Mouse (Mus musculus): ENCODE measurements around the gene Gm14744. TPM values are rescaled to one million over a fixed set of nuclear protein-coding genes. Genes with fewer than 3 reads are reported as not detected.
"Not testable (repeated sequence)": the region's sequence is repeated elsewhere in the genome, so short reads cannot be mapped to it uniquely, and the experiment has no call there.

The Gm14744 gene
- polyA plus RNA-seq (2012; fragmentation: generic; extraction: Trizol): not detected

DNA sequence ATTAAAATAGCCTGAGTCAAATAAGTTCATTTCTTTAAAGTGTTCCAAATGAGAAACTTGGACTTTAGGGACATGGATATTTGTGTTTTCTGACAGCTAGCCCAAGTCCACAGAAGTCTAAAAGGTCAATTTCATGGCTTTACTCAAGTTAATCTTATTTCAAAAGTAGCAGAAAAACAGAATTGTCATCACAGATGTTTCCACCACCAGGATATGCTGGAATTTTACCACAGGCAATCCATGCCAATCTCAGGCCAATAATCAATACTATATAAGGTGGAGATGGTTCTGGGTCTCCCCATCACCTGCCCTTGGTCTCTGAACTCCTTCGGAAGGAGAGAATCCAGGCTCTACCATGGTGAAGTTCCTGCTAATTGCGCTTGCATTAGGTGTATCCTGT, at the start of gene Gm14744:
TSS of gene Gm14744 (plus strand) at position 301 of the 400 bp plus-strand sequence.
- H3K36me3 ChIP-seq (ENCODE audit: control insufficient read depth, insufficient read depth); H3ac ChIP-seq (ENCODE audit: control insufficient read depth, insufficient read length); H3K4me3 ChIP-seq; H3K27me3 ChIP-seq (ENCODE audit: control insufficient read depth, insufficient read depth, insufficient read length); H3K4me2 ChIP-seq (ENCODE audit: low read depth); H3K79me2 ChIP-seq (ENCODE audit: control insufficient read depth, insufficient read depth): not testable (repeated sequence)

DNA sequence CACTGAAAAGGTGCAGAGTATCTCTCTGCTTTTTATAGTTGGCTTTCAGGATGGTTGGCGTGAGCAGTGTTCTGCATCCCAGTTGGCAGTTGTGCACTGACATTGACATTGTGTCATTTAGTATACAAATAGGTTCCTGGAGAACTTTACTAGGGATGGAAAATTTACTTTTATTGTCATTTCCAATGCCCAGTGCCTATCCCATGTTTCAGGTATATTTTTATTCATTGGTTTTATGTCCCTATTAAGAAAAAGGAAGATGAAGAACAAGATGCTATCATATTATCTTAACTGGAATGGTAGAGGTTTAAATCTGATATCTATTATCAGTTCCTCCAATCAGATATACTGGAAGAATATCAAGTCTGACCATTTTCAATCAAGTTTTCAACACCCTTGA, 11.0 kb upstream of the Gm14744 start, which contains the start of gene Pbsn:
TSS of gene Pbsn (minus strand) at position 101 of the 400 bp plus-strand sequence.
- no peaks in the 10 kb centered on the region for H3K36me3 ChIP-seq (ENCODE audit: control insufficient read depth, insufficient read depth)

GRCm38 (mm10) chrX:77880033-77880432, 15.5 kb downstream of the Gm14744 start:
- not testable (repeated sequence) for H3K27me3 ChIP-seq (ENCODE audit: control insufficient read depth, insufficient read depth, insufficient read length); H3K4me2 ChIP-seq (ENCODE audit: low read depth); H3K36me3 ChIP-seq (ENCODE audit: control insufficient read depth, insufficient read depth); H3ac ChIP-seq (ENCODE audit: control insufficient read depth, insufficient read length); H3K4me3 ChIP-seq; H3K79me2 ChIP-seq (ENCODE audit: control insufficient read depth, insufficient read depth)

More for the DNA sequence above, 11.0 kb upstream of the Gm14744 start, which contains the start of gene Pbsn:
- Histone ChIP-seq H3ac (ENCODE audit: control insufficient read depth, insufficient read length) (no peak within 1 kb of the TSS), H3K79me2 (ENCODE audit: control insufficient read depth, insufficient read depth) (no peaks in the 10 kb centered on the region), H3K27me3 (ENCODE audit: control insufficient read depth, insufficient read depth, insufficient read length) (no peaks in the 10 kb centered on the region), H3K4me3 (no peak within 1 kb of the TSS), H3K4me2 (ENCODE audit: low read depth) (no peak within 1 kb of the TSS)
- TF ChIP-seq MAX (IDR thresholded peaks at IDR 0.05; ENCODE audit: low read depth) (no peak), TCF12 (IDR thresholded peaks at IDR 0.05; ENCODE audit: insufficient read depth, poor library complexity, severe bottlenecking) (no peak), POLR2AphosphoS2 (IDR thresholded peaks at IDR 0.05; ENCODE audit: insufficient read length, low read depth) (no peak), MYOG (IDR thresholded peaks at IDR 0.05; ENCODE audit: control insufficient read depth in 1 of 3, insufficient read depth in 1 of 3, insufficient read length in 2 of 3, low read depth in 2 of 3) (no peak)

Other genes with a start within 250 kb of the Gm14744 start
- 11.6 TPM for gene Prkx, start 68.5 kb upstream of the Gm14744 start, polyA plus RNA-seq (2012; fragmentation: generic; extraction: Trizol)
- gene Pbsn, start 11.1 kb upstream of the Gm14744 start, polyA plus RNA-seq (2012; fragmentation: generic; extraction: Trizol): not detected
- not detected for gene 5430402E10Rik, start 60.3 kb downstream of the Gm14744 start, polyA plus RNA-seq (2012; fragmentation: generic; extraction: Trizol)
- gene Obp1a, start 226.6 kb downstream of the Gm14744 start, polyA plus RNA-seq (2012; fragmentation: generic; extraction: Trizol): not detected